Mouse (Mus musculus) mouse embryonic stem cell (cell line): Measurements from ENCODE around the gene Ugt1a6a.
"Not testable (repeated sequence)": the region's sequence is repeated elsewhere in the genome, so short reads cannot be mapped to it uniquely, and the experiment has no call there.

ENCODE experiments used
- in situ Hi-C, 2 experiments: fragments of 300-500 bp; cut with MboI; formaldehyde crosslinking; loops; 1 replicate in 1 of 2; 3 replicates in 1 of 2; pipeline ENCODE4 v1.14.3; 2019 to 2020; ENCODE audit warnings: low sequenced_read_pairs in 2 of 2, low pct_unique_long_range_greater_than_20kb in 1 of 2, mixed read lengths in 1 of 2; ENCODE audit not compliant: unreplicated experiment in 1 of 2

The Ugt1a6a gene

DNA sequence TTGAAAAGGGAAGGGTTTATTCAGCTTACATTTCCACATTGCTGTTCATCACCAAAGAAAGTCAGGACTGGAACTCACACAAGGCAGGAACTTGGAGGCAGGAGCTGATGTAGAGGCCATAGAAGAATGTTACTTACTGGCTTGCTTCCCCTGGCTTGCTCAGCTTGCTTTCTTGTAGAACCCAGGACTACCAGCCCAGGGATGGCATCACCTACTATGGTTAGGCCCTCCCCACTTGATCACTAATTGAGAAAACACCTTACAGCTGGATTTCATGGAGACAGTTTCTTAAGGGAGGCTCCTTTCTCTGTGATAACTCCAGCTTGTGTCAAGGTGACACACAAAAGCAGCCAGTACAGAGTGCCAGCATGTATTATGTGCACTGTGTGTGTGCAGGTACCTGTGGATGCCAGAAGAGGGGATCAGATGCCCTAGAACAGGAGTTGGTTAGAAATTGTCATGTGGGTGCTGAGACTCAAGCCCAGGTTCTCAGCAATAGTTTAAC, 88.5 kb downstream of the Ugt1a6a start:
- in situ Hi-C loops, result loop anchor here in 1 of 2 experiments (5.0 kb wide), 1 partner anchor 84 kb away; no protein-coding TSS in a partner anchor

DNA sequence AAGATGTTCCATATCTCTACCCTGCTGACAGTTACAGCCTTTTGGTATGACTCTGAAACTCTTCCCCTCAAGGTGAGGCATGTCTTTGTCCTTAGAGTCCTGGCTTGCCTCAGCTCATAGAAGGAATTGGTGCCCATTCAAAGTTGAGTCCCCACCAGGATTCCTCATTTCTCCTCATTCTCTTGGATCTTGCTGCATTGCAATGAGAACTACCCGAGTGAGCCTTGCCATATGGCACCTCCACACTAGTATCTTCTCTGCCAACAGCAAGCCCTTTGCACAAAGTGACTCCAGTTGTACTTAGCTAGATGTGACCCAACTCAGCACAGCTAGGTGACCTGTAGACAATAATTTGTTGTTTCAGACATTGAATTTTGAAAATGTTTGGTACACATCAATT, 89.0 kb downstream of the Ugt1a6a start:
- in situ Hi-C loops, result loop anchor here in 1 of 2 experiments (5.0 kb wide), 1 partner anchor 84 kb away; no protein-coding TSS in a partner anchor

DNA sequence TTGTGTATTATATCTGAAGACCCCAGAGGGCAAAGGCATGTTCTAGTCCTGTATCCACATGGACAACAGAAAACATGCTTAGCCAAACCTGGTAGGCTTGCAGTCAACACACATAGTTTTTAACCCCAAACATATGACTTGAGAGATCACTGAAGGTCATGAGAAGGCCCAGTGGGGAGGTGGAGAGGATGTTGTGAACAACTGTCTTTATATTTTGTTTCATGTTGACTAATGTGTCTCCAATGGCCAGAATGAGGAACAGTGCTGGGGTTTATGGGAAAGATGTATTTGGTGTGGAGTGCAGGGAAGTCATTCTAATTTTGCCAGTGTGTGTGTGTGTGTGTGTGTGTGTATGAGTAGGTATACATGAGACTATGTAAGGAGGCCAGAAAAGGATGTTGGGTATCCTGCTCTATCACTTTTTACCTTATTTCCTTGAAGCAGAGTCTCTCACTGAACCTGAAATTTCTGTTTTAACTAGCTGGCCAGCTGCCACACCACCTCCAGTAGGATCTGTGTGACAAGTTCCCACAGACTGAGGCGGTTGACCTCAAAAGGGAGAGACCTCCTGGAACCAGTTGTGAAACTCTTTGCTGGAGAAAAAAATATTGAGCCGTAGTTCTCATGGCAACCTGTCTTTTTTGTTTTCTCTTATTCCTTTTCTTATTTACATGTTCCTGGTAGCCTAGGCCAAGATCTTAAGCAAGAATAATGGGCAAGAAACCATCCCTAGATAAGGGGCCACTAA, 89.6 kb downstream of the Ugt1a6a start:
- in situ Hi-C loops, result loop anchor here in 1 of 2 experiments (5.0 kb wide), 1 partner anchor 83 kb away; no protein-coding TSS in a partner anchor

DNA sequence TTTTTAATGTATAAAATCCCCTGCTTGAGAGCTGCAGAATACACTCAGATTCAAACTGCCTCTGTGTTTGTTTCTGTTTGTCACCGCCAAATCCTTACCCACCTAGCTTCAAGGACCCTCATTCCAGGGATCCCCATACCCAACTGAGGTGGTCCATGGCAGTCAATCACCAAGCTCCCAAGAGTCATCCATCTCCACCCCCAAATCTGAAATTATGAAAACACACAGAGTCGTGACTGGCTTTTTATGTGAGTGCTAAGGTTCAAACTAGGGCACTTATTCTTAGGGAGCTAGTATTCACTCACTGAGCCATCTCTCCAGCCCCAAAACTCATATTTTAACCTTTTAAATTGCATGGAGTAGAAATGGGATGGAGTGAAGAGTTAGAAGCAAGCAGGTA, 90.7 kb downstream of the Ugt1a6a start:
- in situ Hi-C loops, result not testable (repeated sequence)

DNA sequence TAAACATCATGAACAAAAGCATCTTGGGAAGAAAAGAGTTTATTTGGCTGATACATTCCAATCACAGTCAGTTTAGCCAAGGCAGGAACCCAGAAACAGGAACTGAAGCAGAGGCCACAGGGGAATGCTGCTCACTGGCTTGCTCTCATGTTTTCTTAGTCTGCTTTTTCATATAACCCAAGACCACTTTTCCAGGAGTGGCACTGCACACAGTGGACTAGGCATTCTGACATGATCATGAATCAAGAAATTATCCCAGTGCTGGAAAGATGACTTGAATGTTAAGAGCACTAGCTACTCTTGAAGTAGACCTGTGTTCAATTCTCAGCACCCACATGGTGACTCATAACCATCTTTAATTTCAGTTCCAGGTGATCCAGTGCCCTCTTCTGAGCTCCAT, 91.1 kb downstream of the Ugt1a6a start:
- in situ Hi-C loops, result no loop called here

DNA sequence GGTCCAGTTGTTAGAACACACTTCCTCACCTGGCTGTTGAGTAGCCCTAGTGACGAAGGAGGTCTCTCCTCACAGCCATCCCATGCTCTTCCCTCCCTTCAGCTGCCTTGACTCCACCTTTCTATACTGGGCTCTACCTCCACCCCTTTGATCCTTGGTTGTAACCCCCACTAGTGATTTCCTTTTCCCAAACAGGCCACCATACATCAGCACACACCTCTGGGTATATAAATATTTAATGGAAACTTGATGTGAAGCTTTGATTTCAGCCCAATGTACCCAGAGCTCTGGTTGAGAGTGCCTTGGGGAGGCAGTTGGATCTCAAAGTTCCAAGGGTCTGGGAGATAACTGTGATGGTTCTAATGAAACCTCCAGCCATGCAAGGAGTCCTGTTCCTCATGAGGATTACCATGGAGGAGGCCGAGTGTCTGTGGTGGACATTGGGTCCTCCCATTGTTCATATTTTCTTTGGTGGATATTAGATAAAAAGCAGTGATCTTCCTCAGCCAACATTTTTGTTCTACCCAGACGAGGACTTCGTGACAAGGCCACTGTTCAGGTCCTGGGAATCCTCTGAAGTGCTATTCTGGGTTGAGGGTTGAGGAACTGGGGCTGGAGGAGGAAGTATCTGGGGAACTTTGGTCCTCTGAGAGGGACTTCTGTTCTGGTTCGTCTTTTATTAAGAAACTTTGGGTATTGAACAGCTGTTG, 92.2 kb downstream of the Ugt1a6a start, which contains the start of gene Mroh2a:
Gene Mroh2a (plus strand): TSS at position 317 of the 710 bp plus-strand sequence.
- in situ Hi-C loops, result no loop called here

DNA sequence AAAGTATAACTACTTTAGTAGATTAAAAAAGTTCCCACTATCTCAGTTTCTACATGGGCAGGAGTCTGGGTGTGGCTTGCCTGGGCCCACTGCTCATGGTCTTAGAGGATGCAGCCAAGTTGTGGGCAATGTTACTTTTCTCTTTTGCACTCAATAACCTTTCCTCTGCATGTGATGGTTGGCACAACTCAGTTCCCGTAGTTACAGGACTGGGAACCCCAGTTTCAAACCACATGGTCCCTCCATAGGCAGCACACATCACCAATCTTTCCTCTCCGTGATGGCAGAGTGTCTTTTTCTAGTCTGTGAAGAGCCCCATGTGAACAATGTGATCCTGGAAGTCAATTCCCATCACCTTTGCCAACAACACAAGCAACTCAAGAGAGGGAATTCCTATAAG, 92.9 kb downstream of the Ugt1a6a start:
- in situ Hi-C loops, result no loop called here

DNA sequence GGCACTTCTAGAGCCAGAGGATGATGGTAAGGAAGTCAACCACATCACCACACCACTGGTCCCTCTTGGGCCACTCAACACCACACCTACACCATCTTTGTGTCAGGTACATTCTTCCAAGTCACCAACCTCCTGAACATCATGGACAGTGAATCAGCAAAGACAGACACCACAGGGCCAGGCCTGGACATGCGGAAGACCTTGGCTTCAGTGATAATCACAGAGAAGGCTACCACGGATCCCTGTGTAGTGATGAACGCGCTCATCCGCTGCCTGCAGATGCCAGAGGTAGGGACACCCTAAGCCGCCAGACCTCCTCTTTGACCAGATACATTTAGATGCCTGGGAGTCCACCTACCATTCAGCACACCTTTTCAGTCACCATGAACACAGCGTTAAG, 93.5 kb downstream of the Ugt1a6a start:
- in situ Hi-C loops, result no loop called here

DNA sequence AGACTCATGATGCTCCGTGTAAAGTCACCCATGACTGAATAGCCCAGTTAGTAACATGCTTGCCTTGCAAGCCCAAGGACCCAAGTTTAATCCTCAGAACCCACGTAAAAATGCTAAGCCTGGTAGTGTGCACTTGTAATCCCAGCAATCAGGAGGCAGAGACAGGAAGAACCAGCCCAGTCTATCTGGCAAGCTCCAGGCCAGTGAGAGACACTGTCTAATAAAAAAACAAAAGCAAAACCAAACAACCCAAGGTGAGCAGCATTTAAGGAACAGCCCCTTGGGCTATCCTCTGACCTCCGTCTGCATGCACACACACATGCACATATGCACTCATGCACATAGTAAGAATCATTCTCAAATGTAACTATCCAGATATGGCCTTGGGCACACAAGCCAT, 95.0 kb downstream of the Ugt1a6a start:
- in situ Hi-C loops, result no loop called here

DNA sequence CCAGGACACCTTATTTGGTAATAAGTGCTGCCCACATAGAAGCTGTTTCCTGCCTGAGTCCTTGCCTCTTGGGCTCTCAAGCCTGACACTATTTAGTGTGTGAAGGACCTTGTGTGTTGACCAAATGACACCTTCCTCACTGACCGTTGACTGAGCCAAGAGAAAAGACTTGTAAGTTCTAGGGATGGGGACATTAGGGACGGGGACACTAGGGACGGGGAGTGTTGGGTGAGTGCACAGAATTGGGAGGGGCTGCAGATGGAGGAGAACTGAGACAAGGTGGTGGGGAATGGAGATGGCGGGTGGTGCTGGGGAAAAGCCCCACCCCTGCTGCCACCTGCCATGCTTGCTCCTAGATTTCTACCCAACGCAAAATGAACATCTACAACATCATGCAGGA, 95.4 kb downstream of the Ugt1a6a start:
- in situ Hi-C loops, result no loop called here

DNA sequence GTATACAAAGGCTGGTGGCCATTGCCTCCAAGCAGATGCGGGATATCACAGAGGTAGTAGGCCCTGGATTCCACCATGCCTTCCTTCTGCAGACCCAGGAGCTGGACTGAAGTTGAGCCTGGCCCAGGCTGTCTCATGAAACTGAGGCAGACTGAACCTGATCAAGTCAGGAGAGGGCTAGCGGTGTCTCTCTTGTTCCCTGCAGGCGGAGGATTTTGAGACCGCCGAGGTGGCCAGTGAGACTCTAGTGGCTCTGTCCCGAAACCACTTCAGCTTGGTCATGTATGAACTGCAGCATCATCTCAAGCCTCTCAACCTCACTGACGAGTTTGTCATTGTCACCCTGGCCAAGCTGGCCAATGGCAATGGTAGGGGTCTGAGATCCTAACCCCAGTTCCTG, 95.8 kb downstream of the Ugt1a6a start:
- in situ Hi-C loops, result no loop called here

DNA sequence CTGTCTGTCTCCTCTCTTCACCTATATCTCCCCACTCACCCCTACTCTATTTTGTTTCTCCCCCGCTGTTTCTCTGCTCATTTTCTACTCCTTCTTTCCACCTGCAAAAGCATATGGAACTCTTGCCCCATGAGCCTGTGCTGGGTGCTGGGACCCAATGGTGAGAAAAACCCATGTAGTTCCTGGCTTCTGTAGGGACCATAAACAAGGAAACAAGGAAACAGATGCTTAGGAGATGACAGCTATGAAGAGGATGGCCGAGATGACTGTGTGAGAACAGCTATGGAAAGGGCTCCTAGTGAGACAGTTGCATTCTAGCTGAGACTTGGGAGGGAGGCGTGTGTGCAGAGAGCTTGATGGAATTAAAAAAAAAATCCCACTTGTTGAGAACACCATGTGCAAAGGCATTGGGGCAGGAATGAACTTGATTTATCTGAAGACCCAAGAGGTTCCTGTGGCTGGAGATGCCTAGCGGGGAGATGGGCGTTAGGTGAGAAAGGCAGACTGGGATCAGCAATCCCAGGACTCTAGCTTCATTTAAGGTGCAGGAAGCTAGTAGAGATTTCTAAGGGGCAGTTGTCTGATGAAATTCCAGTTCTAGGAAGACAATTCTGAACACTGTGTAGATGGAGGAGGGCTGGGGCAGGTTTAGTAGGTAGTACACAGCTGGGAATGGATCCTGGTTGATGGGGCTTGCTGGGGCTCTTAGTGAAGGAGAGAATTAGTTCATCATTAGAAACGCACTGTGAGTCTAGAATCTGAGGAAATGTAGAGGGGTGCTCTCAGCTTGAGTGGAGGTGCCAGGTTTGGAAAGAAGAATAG, 96.6 kb downstream of the Ugt1a6a start:
- in situ Hi-C loops, result no loop called here

DNA sequence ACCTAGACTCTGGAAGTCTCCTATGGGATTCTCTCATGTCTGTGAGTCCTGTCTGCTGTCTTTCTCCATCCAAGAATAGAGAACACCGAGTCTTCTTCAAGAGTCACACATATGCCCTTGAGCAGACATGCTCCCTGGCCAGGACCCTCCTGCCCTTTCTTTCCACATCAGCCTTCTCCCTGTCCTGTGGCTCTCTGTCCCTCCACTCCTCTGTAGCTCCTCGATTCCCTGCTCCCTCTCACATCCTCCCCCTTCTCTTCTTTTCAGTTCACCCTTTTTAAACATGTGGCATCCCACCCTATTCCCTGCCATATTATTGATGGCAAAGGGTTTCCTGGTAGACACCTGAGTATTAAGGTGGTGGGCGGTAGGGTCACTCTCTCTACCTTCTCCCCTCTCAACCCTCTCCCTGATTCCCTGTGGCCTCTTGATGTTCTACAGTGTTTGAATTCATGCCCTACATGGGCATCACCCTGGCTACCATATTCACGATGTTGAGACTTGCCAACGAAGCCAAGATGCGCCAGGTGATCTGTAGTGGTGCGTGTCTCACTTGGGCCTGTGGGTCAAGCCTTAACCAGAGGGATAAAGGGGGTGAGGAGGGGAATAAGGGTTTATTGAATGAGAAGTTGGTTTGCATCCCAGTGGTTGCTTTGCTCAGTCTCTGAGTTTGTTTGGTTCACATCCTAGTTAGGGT, 97.3 kb downstream of the Ugt1a6a start:
- in situ Hi-C loops, result no loop called here

DNA sequence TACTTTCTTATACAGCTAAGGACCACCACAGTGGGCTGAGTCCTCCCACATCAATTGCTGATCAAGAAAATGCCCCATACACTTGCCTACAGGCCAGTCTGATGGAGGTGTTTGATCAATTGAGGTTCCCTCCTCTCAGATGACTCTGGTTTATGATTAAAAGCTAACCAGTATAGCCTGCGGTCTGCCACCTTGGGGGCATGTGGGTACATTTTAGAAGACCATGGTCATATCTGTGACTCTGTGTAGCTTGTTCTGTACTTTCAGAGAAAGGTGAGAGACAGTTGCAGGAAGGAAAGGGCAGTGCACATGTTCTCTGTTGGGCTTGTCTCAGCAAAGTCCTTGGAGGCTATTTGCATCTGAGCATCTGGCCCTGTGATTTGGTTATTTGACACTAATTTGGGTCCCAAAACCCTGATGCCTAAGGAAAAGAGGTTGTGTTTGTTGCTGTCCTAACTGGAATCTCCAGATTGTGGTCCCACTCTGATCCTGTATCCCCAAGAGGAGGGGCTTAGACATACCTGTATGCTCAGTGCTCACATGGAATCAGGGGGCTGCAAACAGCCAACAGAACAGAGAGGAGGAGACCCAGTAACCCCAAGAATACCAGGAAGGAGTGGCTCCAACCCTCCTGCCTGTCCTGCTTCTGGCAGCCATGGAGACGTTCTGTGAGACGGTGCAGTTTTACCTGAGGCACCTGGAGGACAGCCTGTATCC, 98.2 kb downstream of the Ugt1a6a start:
- in situ Hi-C loops, result no loop called here

DNA sequence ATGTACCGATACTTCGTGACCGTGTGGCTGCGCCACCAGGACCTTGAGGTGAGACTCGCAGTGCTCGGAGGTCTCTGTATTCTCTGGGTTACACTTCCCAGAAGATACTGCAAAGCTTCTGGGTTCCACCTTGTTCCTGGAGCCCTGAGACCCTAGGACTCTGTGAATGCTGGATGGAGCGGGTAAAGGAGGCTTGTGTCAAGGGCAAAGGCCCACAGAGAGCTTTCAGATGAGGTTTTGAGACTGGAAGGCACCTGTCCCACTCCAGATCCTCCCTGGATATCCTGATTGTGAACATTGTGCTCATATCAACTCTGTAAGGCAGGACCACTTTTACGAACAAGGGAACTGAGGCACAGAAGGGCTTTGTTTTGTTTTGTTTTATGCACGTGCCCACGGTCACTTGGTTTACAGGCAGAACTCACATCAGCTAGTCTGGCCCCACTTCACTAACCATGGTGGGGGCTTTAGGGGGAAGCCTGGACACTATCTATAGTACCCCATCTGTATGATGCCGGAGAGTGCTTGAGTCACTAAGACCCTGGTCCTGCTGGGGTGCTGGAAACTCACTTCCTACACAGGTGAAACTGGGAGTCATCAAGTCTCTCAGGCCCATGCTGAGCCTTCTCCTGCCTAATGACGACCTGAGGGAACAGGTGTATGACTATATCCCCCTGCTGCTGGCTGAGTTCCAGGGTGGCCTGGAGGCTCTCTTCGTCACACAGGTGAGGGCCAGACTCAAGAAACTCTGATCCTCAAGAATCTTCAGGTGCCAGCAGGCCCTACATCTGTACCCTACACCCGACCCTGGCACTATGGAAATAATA, 99.0 kb downstream of the Ugt1a6a start:
- in situ Hi-C loops, result no loop called here

DNA sequence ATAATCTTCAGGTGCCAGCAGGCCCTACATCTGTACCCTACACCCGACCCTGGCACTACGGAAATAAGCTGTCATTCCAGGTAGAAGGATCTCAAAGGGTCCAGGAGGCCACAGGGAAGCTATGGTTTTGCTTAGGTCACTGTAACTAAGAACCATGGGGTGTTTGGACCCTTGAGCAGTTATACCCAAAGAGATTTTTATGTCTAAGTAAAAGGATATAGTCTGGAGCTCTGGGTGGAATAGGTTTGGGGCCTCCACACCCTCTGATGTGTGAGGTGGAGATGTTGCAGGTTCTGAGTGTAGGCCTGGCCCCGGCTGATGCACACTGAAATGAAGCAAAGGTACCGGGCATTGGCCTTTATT, 99.6 kb downstream of the Ugt1a6a start:
- in situ Hi-C loops, result no loop called here

DNA sequence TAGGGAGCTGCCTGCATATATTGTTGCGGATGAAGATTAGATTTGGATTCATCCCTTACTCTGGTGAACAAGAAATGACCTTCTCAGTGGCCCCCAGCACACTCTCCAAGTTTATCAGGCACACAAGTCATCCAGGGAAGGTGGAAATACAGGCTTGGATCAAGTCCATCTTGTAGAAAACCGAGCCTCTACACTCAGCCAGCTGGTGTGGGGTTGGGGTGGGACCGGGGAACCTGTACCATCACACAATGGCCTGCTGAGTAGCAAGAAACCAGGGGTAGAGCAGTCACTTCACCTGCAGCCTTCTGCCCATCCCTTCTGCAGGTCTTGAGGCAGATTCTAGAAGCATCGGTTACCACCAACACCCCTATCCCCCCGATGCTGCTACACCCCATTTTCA, 100.0 kb downstream of the Ugt1a6a start:
- in situ Hi-C loops, result no loop called here
